Mouse (Mus musculus) cortical plate, adult 2 months (tissue): ENCODE measurements around the gene Cenpa.

Experiments used
- CTCF ChIP-seq: fragments of 200-500 bp; IDR thresholded peaks from 2 replicates; pipeline ENCODE4 v1.5.1; 2011; ENCODE audit warnings: mild to moderate bottlenecking, control low read depth, low read length; ENCODE audit not compliant: insufficient read depth; ENCODE audit errors: extremely low read depth
- POLR2A ChIP-seq: fragments of 200-500 bp; IDR thresholded peaks from 2 replicates; pipeline ENCODE4 v1.6.1; 2011; ENCODE audit warnings: mild to moderate bottlenecking, low read length, control low read depth; ENCODE audit not compliant: insufficient read depth; ENCODE audit errors: extremely low read depth

GRCm38 (mm10) chr5:30638041-30638440 is 28.5 kb upstream of the Cenpa start:
- TF ChIP-seq POLR2A (no peak), CTCF (peak; percentile 77)
